Mouse (Mus musculus): ENCODE measurements at regions not wholly inside any gene's neighbourhood (a gene's known extent, or its start where the extent isn't known, plus 50 kb on each side); places are given as distances from the start of the nearest gene placed in this dataset.
A peak's percentile ranks its signal among the peaks of the same experiment; 100 is the strongest.

GRCm38 (mm10) chr6:100059803-100060202 is 227.5 kb downstream of the Rybp start:
- H3K27me3 ChIP-seq = peaks cover 5% of the 10 kb centered on the region; the same call in 1 of the 2 replicates
- no peaks in the 10 kb centered on the region for H3K36me3 ChIP-seq
- H3K9me3 ChIP-seq = no peaks in the 10 kb centered on the region
- no peak overlapping the region for H3K9ac ChIP-seq
- WGBS = 47% methylated on average over 8 of the region's 8 CpGs
- no peak overlapping the region for H3K27ac ChIP-seq
- no peak overlapping the region for H3K4me3 ChIP-seq
- ATAC-seq (ENCODE audit: insufficient number of reproducible peaks, insufficient read depth, low FRiP score, low TSS enrichment, low read depth) = no peak
- no peak overlapping the region for H3K4me2 ChIP-seq
- H3K4me1 ChIP-seq = peaks cover 10% of the 10 kb centered on the region

GRCm38 (mm10) chr6:100055980-100056379 is 231.3 kb downstream of the Rybp start:
- Histone ChIP-seq H3K4me2 (no peak overlapping the region), H3K27me3 (peaks cover 5% of the 10 kb centered on the region; the same call in 1 of the 2 replicates), H3K9me3 (no peaks in the 10 kb centered on the region), H3K4me3 (no peak overlapping the region), H3K36me3 (no peaks in the 10 kb centered on the region), H3K27ac (no peak overlapping the region), H3K4me1 (peaks cover 18% of the 10 kb centered on the region), H3K9ac (no peak overlapping the region)
- no peak for ATAC-seq (ENCODE audit: insufficient number of reproducible peaks, insufficient read depth, low FRiP score, low TSS enrichment, low read depth)
- 45% methylated on average over 5 of the region's 5 CpGs for whole genome bisulfite sequencing

DNA sequence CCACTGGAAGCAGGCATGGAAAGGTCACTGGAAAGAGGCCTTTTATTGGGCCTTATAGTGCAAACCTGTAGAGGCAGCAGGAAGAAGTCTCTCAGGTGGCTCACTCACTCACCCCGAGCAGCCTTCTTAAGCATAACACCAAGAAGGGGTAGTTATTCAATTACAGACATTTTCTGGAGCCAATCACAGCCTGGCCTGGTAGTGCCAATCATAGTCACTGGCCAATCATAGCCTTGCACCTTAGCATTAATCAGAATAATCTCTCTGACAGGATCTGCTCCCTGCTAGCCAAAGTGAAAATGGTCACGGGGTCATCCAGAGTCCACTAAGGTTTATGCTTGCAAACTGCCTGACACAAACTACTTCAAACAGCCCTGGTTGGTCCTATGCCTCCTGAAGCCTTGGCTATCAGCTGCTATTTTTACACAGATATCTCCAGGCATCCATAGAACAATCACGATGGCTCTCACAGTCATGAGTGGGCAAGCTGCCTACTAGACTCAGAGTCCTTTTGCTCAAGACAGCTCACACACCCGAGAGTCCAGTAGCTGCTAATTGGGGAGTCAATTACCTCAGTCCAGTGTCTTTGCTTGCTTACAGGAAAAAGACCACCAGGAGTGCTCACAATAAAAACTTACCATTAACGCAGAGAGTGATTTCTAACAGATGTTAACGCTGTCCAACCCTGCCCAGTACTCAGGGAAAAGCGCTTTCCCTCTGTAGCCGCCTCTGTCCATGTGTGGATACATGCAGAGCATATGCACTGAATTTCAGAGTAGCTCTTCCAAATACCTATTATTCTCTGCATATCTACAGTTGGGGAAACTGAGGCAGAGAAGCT is 234.1 kb downstream of the Rybp start:
- Histone ChIP-seq H3K27me3 (peaks cover 5% of the 10 kb centered on the region; the same call in 1 of the 2 replicates), H3K36me3 (no peaks in the 10 kb centered on the region), H3K4me1 (peaks cover 11% of the 10 kb centered on the region; the same call in 1 of the 2 replicates), H3K9ac (no peak overlapping the region), H3K4me3 (no peak overlapping the region), H3K4me2 (no peak overlapping the region), H3K9me3 (no peaks in the 10 kb centered on the region), H3K27ac (no peak overlapping the region)
- 38% methylated on average over 8 of the region's 8 CpGs for WGBS
- no peak for ATAC-seq (ENCODE audit: insufficient number of reproducible peaks, insufficient read depth, low FRiP score, low TSS enrichment, low read depth)

DNA sequence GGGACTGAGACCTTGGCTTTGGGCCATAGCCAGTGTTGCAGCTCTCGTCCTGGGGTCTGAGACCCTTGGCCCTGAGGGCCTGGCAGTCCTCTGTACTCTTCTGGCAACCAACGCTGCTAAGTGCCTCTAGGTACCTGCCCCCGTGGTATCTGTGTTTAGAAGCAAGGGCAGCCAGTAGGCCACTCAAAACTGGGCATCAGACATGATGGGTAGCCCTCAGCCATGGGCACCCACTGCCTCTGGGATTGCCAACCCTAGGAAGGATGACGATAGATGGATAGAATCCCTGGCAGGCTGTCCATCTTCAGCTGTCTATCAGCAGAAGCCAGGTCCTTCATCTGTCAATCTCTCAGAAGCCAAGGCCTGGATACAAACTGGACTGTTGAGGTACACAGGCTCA is 234.9 kb downstream of the Rybp start:
- Histone ChIP-seq H3K9ac (no peak overlapping the region), H3K4me1 (peaks cover 11% of the 10 kb centered on the region; the same call in 1 of the 2 replicates), H3K9me3 (no peaks in the 10 kb centered on the region), H3K27me3 (peaks cover 5% of the 10 kb centered on the region; the same call in 1 of the 2 replicates), H3K27ac (no peak overlapping the region), H3K4me2 (no peak overlapping the region), H3K36me3 (no peaks in the 10 kb centered on the region), H3K4me3 (no peak overlapping the region)
- 89% methylated on average over 4 of the region's 4 CpGs for WGBS
- peak; percentile 10; the same call in 1 of the 2 replicates for ATAC-seq (ENCODE audit: insufficient number of reproducible peaks, insufficient read depth, low FRiP score, low TSS enrichment, low read depth)

GRCm38 (mm10) chr6:100049036-100049435 is 238.2 kb downstream of the Rybp start:
- no peak overlapping the region for H3K4me2 ChIP-seq
- H3K9ac ChIP-seq = no peak overlapping the region
- H3K9me3 ChIP-seq = no peaks in the 10 kb centered on the region
- no peaks in the 10 kb centered on the region for H3K36me3 ChIP-seq
- peaks cover 33% of the 10 kb centered on the region for H3K4me1 ChIP-seq
- no peak overlapping the region for H3K4me3 ChIP-seq
- 0 out of 2 replicates have a peak, but pooled peaks cover 2% of the 10 kb centered on the region for H3K27me3 ChIP-seq
- 86% methylated on average over 3 of the region's 3 CpGs for WGBS
- H3K27ac ChIP-seq = no peak overlapping the region
- ATAC-seq (ENCODE audit: insufficient number of reproducible peaks, insufficient read depth, low FRiP score, low TSS enrichment, low read depth) = no peak

DNA sequence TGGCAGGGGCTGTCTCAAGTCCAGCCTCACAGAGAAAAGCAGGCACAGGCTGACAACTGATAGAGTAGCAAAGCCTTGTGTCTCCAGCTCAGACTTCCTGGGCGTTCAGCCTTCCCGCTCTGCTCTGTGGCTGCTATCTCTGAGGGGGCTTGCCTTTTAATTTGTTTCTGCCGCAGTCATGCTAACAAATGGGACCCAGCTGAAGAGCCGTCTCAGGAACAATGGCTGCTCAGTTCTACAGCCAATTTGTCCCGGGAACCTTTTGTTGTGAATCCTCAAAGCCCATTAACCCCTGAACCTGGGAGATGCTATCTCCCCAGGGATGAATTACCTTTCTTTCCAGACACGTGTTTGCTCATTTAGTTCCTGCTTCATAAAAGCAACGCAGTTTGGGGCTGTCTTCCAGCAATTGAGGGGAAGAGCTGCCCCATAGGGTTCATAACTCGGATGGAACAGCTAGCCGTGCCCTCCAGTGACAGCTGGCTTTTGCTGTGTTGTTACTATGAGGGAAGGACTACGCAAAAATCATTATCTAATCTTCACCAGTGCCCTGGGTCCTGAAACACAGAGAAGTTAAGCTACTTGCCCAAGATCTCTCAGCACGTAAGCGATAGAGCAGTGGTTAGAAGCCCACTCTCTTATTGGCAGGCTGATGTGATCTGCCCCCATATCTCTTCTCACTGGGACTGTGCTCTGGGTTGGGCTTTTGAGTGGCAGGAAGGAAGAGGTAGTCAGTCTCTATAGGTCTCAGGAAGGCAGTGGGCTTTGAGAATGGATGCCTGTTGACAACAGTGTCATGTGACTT is 240.9 kb downstream of the Rybp start:
- WGBS = 15% methylated on average over 12 of the region's 12 CpGs
- no peak overlapping the region for H3K4me3 ChIP-seq
- H3K27me3 ChIP-seq = 0 out of 2 replicates have a peak, but pooled peaks cover 2% of the 10 kb centered on the region
- peak overlapping the region; percentile 24; the same call in 1 of the 2 replicates for H3K4me2 ChIP-seq
- no peak overlapping the region for H3K9ac ChIP-seq
- no peaks in the 10 kb centered on the region for H3K36me3 ChIP-seq
- peaks cover 25% of the 10 kb centered on the region for H3K4me1 ChIP-seq
- no peak for ATAC-seq (ENCODE audit: insufficient number of reproducible peaks, insufficient read depth, low FRiP score, low TSS enrichment, low read depth)
- peak overlapping the region; percentile 39; the same call in 1 of the 2 replicates for H3K27ac ChIP-seq
- no peaks in the 10 kb centered on the region for H3K9me3 ChIP-seq

- Histone ChIP-seq H3K9ac (no peak overlapping the region), H3K27me3 (0 out of 2 replicates have a peak, but pooled peaks cover 2% of the 10 kb centered on the region), H3K27ac (no peak overlapping the region), H3K36me3 (no peaks in the 10 kb centered on the region), H3K4me1 (peaks cover 25% of the 10 kb centered on the region), H3K9me3 (no peaks in the 10 kb centered on the region), H3K4me2 (no peak overlapping the region), H3K4me3 (no peak overlapping the region)
- 75% methylated on average over 6 of the region's 6 CpGs for WGBS
- no peak for ATAC-seq (ENCODE audit: insufficient number of reproducible peaks, insufficient read depth, low FRiP score, low TSS enrichment, low read depth)
Observed at GRCm38 (mm10) chr6:100045109-100045508, 242.2 kb downstream of the Rybp start.

- no peaks in the 10 kb centered on the region for H3K36me3 ChIP-seq
- 58% methylated on average over 5 of the region's 5 CpGs for WGBS
- H3K9me3 ChIP-seq = no peaks in the 10 kb centered on the region
- H3K4me3 ChIP-seq = no peak overlapping the region
- no peak for ATAC-seq (ENCODE audit: insufficient number of reproducible peaks, insufficient read depth, low FRiP score, low TSS enrichment, low read depth)
- H3K27me3 ChIP-seq = 0 out of 2 replicates have a peak, but pooled peaks cover 7% of the 10 kb centered on the region
- no peak overlapping the region for H3K9ac ChIP-seq
- H3K4me2 ChIP-seq = no peak overlapping the region
- peaks cover 14% of the 10 kb centered on the region for H3K4me1 ChIP-seq
- H3K27ac ChIP-seq = no peak overlapping the region
Observed at GRCm38 (mm10) chr6:100041161-100041560, 246.1 kb downstream of the Rybp start.

DNA sequence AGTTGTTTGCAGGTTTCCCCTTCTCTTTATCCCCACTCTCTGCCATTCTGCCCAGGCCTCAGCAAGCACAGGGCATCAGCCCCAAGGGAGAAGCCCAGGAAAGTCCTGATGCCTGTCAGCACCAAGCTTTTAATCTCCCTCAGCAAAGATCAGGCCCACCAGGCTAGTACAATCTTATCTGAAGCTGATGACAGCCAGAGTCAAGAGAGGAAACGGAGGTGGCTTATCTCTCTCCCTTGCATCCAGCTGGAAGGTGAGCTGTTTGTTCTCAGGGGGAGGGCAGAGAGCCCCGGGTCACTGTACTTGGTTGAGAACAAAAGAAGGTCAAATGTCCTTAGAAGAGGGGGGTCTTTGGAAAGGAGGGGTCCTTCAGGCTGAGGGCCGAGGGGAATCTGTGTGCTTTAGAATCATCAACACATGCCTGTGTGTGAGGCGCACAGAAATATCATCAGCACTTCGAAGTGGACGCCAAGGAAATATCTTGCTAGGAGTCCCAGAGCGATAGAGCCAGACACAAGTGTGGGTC is 246.8 kb downstream of the Rybp start:
- WGBS = 49% methylated on average over 7 of the region's 7 CpGs

GRCm38 (mm10) chr6:100032701-100033100 is 254.6 kb downstream of the Rybp start:
- no peak for ATAC-seq (ENCODE audit: insufficient number of reproducible peaks, insufficient read depth, low FRiP score, low TSS enrichment, low read depth)
- Histone ChIP-seq H3K27me3 (0 out of 2 replicates have a peak, but pooled peaks cover 5% of the 10 kb centered on the region), H3K9me3 (no peaks in the 10 kb centered on the region), H3K27ac (no peak overlapping the region), H3K4me1 (no peaks in the 10 kb centered on the region), H3K36me3 (no peaks in the 10 kb centered on the region), H3K9ac (no peak overlapping the region), H3K4me3 (no peak overlapping the region), H3K4me2 (no peak overlapping the region)
- WGBS = 81% methylated on average over 10 of the region's 10 CpGs

More for the DNA sequence above, 246.8 kb downstream of the Rybp start:
- ATAC-seq (ENCODE audit: insufficient number of reproducible peaks, insufficient read depth, low FRiP score, low TSS enrichment, low read depth) = no peak
- Histone ChIP-seq H3K4me3 (no peak overlapping the region), H3K36me3 (no peaks in the 10 kb centered on the region), H3K9me3 (no peaks in the 10 kb centered on the region), H3K27ac (no peak overlapping the region), H3K4me1 (peaks cover 7% of the 10 kb centered on the region), H3K27me3 (0 out of 2 replicates have a peak, but pooled peaks cover 5% of the 10 kb centered on the region), H3K9ac (no peak overlapping the region), H3K4me2 (no peak overlapping the region)

DNA sequence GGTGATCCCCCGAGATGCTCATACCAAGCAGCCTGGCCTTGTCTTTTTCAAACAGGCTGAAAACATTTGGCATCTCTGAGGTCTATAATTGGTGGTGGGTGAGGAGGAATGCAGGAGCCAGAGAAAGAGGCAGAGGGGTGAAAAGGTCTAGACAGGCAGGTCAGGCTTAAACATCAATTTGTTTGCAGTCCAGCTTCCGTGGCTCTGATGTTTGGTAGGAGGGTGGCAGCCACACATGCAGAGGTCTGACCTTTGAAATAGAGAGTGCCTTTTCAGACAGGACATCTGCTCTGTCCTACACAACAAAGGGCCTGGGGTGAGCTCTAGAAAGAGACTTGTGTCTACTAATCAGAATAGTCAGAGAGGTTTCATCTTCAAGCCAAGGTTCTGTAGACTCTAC is 256.8 kb downstream of the Rybp start:
- Histone ChIP-seq H3K4me3 (no peak overlapping the region), H3K4me2 (no peak overlapping the region), H3K27me3 (no peaks in the 10 kb centered on the region), H3K36me3 (no peaks in the 10 kb centered on the region), H3K27ac (no peak overlapping the region), H3K4me1 (peaks cover 9% of the 10 kb centered on the region), H3K9ac (no peak overlapping the region), H3K9me3 (no peaks in the 10 kb centered on the region)
- no peak for ATAC-seq (ENCODE audit: insufficient number of reproducible peaks, insufficient read depth, low FRiP score, low TSS enrichment, low read depth)
- 28% methylated on average over 2 of the region's 2 CpGs for WGBS
